Mouse (Mus musculus) heart, adult 2 months (tissue): ENCODE data around the gene Ppm1h.

ENCODE experiments used
- CTCF ChIP-seq: fragments of 200-600 bp; IDR thresholded peaks from 2 replicates; pipeline ENCODE4 v1.8.1; 2022; ENCODE audit warnings: antibody characterized with exemption, mild to moderate bottlenecking, moderate library complexity
- EP300 ChIP-seq: fragments of 200-500 bp; IDR thresholded peaks from 2 replicates; pipeline ENCODE4 v1.6.1; 2011; ENCODE audit warnings: low read depth, low read length, control low read depth; ENCODE audit not compliant: insufficient read depth
- POLR2A ChIP-seq: fragments of 200-500 bp; IDR thresholded peaks from 2 replicates; pipeline ENCODE4 v1.6.1; 2011; ENCODE audit warnings: mild to moderate bottlenecking, low read depth, low read length, control low read depth; ENCODE audit not compliant: insufficient read depth

- no peak for TF ChIP-seq POLR2A
- no peak for TF ChIP-seq EP300
- TF ChIP-seq CTCF = no peak
These were observed 241.7 kb downstream of the Ppm1h start for GRCm38 (mm10) chr10:122920218-122920795.
